Mouse (Mus musculus): ENCODE measurements at regions not wholly inside any gene's neighbourhood (a gene's known extent, or its start where the extent isn't known, plus 50 kb on each side); places are given as distances from the start of the nearest gene placed in this dataset.

- TF ChIP-seq CTCF (IDR thresholded peaks at IDR 0.05; ENCODE audit: insufficient read depth, low read length) (no peak), POLR2A (IDR thresholded peaks at IDR 0.05; ENCODE audit: borderline replicate concordance, extremely low read depth, low read depth, low read length) (no peak)
These were observed 296.3 kb upstream of the Atp5g3 start for GRCm38 (mm10) chr2:74207440-74207839.

All from lung, adult 2 months (tissue).